Mouse (Mus musculus): Measurements from ENCODE around the gene Thegl. TPM values are rescaled to one million over a fixed set of nuclear protein-coding genes. Genes with fewer than 3 reads are reported as not detected.
"Not testable (repeated sequence)": the region's sequence is repeated elsewhere in the genome, so short reads cannot be mapped to it uniquely, and the experiment has no call there.

Gene Thegl
- not detected in 2 replicates for total RNA-seq (2017)

- peak; percentile 84 to 90 for ATAC-seq (replicated peaks in 1 of 2; ENCODE audit: insufficient read depth in 1 of 2, low FRiP score in 2 of 2, low TSS enrichment in 1 of 2, low read depth in 1 of 2, poor library complexity in 2 of 2, severe bottlenecking in 2 of 2)
These were observed at the start of gene Thegl for GRCm38 (mm10) chr5:77015544-77016482. TSS of gene Thegl (plus strand) at chr5:77016023.

GRCm38 (mm10) chr5:76969250-76969649 lies 46.6 kb upstream of the Thegl start:
- no peak for ATAC-seq (replicated peaks in 1 of 2; ENCODE audit: insufficient read depth in 1 of 2, low FRiP score in 2 of 2, low TSS enrichment in 1 of 2, low read depth in 1 of 2, poor library complexity in 2 of 2, severe bottlenecking in 2 of 2)

GRCm38 (mm10) chr5:76971115-76971514 lies 44.7 kb upstream of the Thegl start:
- ATAC-seq (replicated peaks in 1 of 2; ENCODE audit: insufficient read depth in 1 of 2, low FRiP score in 2 of 2, low TSS enrichment in 1 of 2, low read depth in 1 of 2, poor library complexity in 2 of 2, severe bottlenecking in 2 of 2) = not testable (repeated sequence)

- ATAC-seq (replicated peaks in 1 of 2; ENCODE audit: insufficient read depth in 1 of 2, low FRiP score in 2 of 2, low TSS enrichment in 1 of 2, low read depth in 1 of 2, poor library complexity in 2 of 2, severe bottlenecking in 2 of 2) = peak; percentile 55 to 63; a peak in 2 of 4 replicates
These were observed 42.3 kb upstream of the Thegl start for GRCm38 (mm10) chr5:76973488-76973887.

- peak; percentile 14 to 22; a peak in 2 of 4 replicates for ATAC-seq (replicated peaks in 1 of 2; ENCODE audit: insufficient read depth in 1 of 2, low FRiP score in 2 of 2, low TSS enrichment in 1 of 2, low read depth in 1 of 2, poor library complexity in 2 of 2, severe bottlenecking in 2 of 2)
These were observed 41.6 kb upstream of the Thegl start for GRCm38 (mm10) chr5:76974207-76974553.

GRCm38 (mm10) chr5:76974554-76975285 lies 41.1 kb upstream of the Thegl start, which contains the start of gene Srp72:
TSS of gene Srp72 (plus strand) at chr5:76974683.
- ATAC-seq (replicated peaks in 1 of 2; ENCODE audit: insufficient read depth in 1 of 2, low FRiP score in 2 of 2, low TSS enrichment in 1 of 2, low read depth in 1 of 2, poor library complexity in 2 of 2, severe bottlenecking in 2 of 2) = peak; percentile 89 to 91

- ATAC-seq (replicated peaks in 1 of 2; ENCODE audit: insufficient read depth in 1 of 2, low FRiP score in 2 of 2, low TSS enrichment in 1 of 2, low read depth in 1 of 2, poor library complexity in 2 of 2, severe bottlenecking in 2 of 2) = no peak
These were observed 40.1 kb upstream of the Thegl start for GRCm38 (mm10) chr5:76975736-76976135.

- ATAC-seq (replicated peaks in 1 of 2; ENCODE audit: insufficient read depth in 1 of 2, low FRiP score in 2 of 2, low TSS enrichment in 1 of 2, low read depth in 1 of 2, poor library complexity in 2 of 2, severe bottlenecking in 2 of 2) = no peak
These were observed 31.8 kb upstream of the Thegl start for GRCm38 (mm10) chr5:76984015-76984414.

GRCm38 (mm10) chr5:76990789-76991188 lies 25.0 kb upstream of the Thegl start:
- no peak for ATAC-seq (replicated peaks in 1 of 2; ENCODE audit: insufficient read depth in 1 of 2, low FRiP score in 2 of 2, low TSS enrichment in 1 of 2, low read depth in 1 of 2, poor library complexity in 2 of 2, severe bottlenecking in 2 of 2)

GRCm38 (mm10) chr5:76993174-76993814 lies 22.5 kb upstream of the Thegl start:
- ATAC-seq (replicated peaks in 1 of 2; ENCODE audit: insufficient read depth in 1 of 2, low FRiP score in 2 of 2, low TSS enrichment in 1 of 2, low read depth in 1 of 2, poor library complexity in 2 of 2, severe bottlenecking in 2 of 2) = no peak

- no peak for ATAC-seq (replicated peaks in 1 of 2; ENCODE audit: insufficient read depth in 1 of 2, low FRiP score in 2 of 2, low TSS enrichment in 1 of 2, low read depth in 1 of 2, poor library complexity in 2 of 2, severe bottlenecking in 2 of 2)
These were observed 17.4 kb upstream of the Thegl start for GRCm38 (mm10) chr5:76998416-76998815.

GRCm38 (mm10) chr5:77001192-77001591 lies 14.6 kb upstream of the Thegl start:
- no peak for ATAC-seq (replicated peaks in 1 of 2; ENCODE audit: insufficient read depth in 1 of 2, low FRiP score in 2 of 2, low TSS enrichment in 1 of 2, low read depth in 1 of 2, poor library complexity in 2 of 2, severe bottlenecking in 2 of 2)

GRCm38 (mm10) chr5:77004051-77004821 lies 11.6 kb upstream of the Thegl start, which contains the start of gene Arl9:
TSS of gene Arl9 (plus strand) at chr5:77004055.
- no peak for ATAC-seq (replicated peaks in 1 of 2; ENCODE audit: insufficient read depth in 1 of 2, low FRiP score in 2 of 2, low TSS enrichment in 1 of 2, low read depth in 1 of 2, poor library complexity in 2 of 2, severe bottlenecking in 2 of 2)

GRCm38 (mm10) chr5:77010352-77010751 lies 5.5 kb upstream of the Thegl start:
- no peak for ATAC-seq (replicated peaks in 1 of 2; ENCODE audit: insufficient read depth in 1 of 2, low FRiP score in 2 of 2, low TSS enrichment in 1 of 2, low read depth in 1 of 2, poor library complexity in 2 of 2, severe bottlenecking in 2 of 2)

GRCm38 (mm10) chr5:77011082-77011481 lies 4.7 kb upstream of the Thegl start:
- ATAC-seq (replicated peaks in 1 of 2; ENCODE audit: insufficient read depth in 1 of 2, low FRiP score in 2 of 2, low TSS enrichment in 1 of 2, low read depth in 1 of 2, poor library complexity in 2 of 2, severe bottlenecking in 2 of 2) = no peak

GRCm38 (mm10) chr5:77013171-77013570 lies 2.7 kb upstream of the Thegl start:
- ATAC-seq (replicated peaks in 1 of 2; ENCODE audit: insufficient read depth in 1 of 2, low FRiP score in 2 of 2, low TSS enrichment in 1 of 2, low read depth in 1 of 2, poor library complexity in 2 of 2, severe bottlenecking in 2 of 2) = no peak

GRCm38 (mm10) chr5:77028034-77028433 lies 12.2 kb downstream of the Thegl start:
- no peak for ATAC-seq (replicated peaks in 1 of 2; ENCODE audit: insufficient read depth in 1 of 2, low FRiP score in 2 of 2, low TSS enrichment in 1 of 2, low read depth in 1 of 2, poor library complexity in 2 of 2, severe bottlenecking in 2 of 2)

Data from hematopoietic stem cell, adult 5-6 weeks (primary cell).